Mouse (Mus musculus) B cell, adult 2 months (primary cell): ENCODE results near the gene Snapc2.
A peak's percentile ranks its signal among the peaks of the same experiment; 100 is the strongest.
"Not testable (repeated sequence)": the region's sequence is repeated elsewhere in the genome, so short reads cannot be mapped to it uniquely, and the experiment has no call there.

Experiments
- DNase-seq, 2 experiments: peaks; one replicate each; pipeline ENCODE4 v3.0.0; 2022

Gene Snapc2

DNA sequence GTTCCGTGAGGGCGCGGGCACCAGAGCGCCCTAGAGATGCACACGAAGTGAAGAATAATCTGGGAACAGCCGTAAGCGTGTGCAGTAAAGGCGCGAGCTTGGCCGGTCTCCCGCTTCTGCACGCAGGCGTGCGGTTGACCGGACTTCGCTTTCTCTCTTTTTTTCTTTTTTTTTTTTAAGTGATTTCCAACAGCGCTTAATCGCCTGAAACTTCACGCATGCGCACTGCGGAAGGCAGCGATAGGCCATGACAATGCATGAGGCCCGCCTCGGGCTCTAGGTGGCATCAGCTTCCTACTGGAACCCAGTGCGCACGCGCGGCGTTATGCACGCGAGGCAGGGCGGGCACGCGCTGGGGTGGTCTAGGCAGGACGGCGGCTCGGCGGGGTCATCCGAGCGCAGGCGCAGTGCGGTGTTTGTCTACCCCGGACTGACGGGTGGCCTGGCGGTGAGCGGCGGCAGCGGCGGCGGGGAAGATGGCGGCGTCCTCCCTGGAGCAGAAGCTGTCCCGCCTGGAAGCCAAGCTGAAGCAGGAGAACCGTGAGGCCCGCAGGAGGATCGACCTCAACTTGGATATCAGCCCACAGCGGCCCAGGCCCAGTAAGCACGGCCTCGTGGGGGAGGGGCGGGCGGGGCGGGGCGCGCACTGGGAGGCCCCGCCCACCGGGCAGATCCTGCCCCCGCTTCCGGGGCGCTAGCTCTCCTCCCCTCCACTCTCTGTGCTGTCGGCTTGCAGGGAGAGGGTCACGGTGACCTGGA lies 14.3 kb upstream of the Snapc2 start, which contains the start of the genes Map2k7 and Gm49320:
Gene Map2k7 (plus strand): TSS at position 307 of the 759 bp plus-strand sequence.
Gene Gm49320 (plus strand): TSS at position 432 of the 759 bp plus-strand sequence.
- DNase-seq: peak; percentile 99

DNA sequence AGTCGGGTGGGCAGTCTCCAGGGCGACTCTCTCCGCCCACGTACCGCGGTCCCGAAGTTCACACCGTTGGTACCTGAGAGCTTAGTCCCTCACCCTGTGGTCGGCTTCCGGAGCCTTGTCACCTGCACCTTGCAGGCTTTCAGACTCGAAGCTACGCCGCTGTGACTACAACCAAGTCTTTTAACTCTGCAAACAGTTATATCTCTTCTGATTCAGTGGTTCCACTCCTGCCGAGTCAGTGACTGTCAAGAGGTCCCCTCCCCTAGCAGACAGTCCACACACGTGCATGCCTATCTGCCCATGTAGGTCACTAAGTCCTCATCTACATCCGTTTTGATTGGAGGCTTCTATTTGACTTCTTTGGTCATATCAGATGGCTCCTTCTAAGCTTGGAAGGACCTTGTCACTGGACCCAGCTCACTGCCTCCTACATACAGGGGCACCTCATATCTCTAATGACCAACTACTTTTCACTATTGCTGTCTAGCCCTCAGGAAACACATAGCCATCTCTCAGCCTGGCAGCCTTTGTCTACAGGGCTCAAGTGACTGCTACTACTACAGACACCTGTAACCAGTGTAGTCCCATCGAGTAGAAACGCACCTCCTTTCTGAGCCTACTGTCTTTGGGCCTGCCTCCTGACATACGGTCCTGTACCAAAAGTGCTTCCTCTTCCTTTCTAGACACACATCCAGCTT lies 13.5 kb upstream of the Snapc2 start:
- no peak for DNase-seq

DNA sequence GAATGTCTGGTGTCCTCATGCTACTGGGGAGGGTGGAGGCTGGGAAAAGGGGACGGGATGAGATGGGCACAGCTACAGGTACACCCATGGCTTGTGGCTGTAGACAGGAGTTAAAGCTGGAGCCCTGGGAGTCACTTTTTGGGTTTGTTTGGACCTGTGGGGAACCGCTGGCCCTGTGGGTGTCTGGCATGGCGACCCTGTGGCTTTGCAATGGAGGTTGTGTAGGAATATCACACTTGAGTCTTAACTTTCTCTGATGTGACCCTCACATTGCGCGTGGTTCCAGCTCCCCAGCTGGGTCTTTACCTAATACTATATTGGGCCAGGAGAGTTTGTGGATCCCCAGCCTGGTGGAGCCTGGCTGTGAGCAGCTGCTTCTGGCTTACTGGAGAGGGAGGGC lies 7.8 kb upstream of the Snapc2 start:
- no peak for DNase-seq

DNA sequence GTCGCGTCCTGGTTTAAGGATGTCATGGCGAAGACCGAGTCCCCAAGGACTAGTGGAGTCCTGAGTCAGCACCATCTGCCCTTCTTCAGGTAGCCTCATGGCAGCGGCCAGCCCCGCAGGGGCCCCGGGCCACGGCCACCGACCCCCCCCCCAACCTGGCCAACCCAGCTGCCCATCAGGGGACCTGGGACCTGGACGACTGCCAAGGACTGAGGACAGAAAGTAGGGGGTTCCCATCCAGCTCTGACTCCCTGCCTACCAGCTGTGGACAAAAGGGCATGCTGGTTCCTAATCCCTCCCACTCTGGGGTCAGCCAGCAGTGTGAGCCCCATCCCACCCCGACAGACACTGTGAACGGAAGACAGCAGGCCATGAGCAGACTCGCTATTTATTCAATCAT lies 7.1 kb upstream of the Snapc2 start:
- no peak for DNase-seq

DNA sequence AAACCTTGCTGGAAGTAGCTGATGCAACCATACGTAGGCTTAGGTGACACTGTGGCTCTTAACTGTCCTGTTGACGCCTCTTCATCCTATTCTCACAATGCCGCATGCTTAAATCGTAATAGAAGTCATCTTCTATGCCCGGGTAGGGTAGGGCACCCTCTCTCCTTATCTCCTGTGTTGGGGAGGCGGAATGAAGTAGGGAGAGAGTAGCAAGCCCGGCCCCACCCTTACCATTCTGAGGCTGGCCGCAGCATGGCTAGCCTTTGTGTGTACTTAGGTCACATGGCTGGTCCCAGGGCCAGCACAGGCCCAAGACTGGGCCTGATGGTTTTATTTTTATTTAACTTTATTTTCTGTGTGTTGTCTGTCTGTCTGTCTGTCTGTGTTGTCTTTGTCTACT lies 5.6 kb upstream of the Snapc2 start:
- DNase-seq: no peak

DNA sequence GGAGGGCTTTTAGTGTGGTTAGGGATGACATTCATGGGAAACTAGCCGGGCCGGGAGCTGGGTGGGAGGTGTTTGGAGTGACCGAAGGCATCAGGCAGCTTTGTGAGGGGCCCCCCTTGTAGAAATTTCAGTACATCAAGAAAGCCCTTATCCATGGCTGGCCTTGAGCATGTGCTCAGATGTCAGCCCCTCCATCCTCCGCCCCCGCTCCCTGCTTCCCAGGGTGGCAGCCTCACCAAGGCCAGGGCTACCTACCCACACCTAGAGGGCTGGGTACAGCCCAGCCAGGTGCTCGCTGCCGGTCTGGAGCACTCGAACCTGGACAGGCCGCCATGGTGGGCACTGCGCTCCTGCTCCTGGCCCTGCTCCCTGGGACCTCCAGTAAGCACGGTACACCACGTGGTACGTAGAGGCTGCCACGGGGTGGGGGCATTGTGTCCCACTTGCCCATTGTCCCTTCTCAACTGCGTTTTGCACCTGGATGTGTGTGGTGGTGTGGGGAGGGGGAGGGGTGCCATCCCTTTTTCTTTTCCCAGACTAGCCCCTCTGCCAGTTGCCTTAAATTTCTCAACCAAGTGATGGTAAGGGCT lies 4.8 kb upstream of the Snapc2 start, which contains the start of gene Tgfbr3l:
Gene Tgfbr3l (plus strand): TSS at position 264 of the 590 bp plus-strand sequence.
- no peak for DNase-seq

DNA sequence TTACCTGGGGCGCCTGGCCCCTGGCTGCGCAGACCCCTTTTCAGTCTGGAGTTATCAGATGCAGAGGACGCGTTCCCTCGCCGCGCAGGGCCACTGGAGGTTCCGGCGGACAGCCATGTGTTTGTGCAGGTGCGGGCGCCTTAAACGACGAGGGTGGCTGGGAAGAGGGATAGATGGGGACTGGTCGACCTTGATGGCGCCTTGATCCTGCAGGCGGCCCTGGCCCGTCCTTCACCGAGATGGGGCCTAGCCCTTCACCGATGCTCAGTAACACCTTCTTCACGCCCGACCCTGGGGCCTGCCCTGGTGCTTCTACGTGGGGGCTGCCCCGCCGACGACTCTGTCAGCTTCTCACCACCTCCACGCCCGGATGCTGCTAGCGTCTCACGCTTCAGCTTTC lies 3.7 kb upstream of the Snapc2 start:
- no peak for DNase-seq

DNA sequence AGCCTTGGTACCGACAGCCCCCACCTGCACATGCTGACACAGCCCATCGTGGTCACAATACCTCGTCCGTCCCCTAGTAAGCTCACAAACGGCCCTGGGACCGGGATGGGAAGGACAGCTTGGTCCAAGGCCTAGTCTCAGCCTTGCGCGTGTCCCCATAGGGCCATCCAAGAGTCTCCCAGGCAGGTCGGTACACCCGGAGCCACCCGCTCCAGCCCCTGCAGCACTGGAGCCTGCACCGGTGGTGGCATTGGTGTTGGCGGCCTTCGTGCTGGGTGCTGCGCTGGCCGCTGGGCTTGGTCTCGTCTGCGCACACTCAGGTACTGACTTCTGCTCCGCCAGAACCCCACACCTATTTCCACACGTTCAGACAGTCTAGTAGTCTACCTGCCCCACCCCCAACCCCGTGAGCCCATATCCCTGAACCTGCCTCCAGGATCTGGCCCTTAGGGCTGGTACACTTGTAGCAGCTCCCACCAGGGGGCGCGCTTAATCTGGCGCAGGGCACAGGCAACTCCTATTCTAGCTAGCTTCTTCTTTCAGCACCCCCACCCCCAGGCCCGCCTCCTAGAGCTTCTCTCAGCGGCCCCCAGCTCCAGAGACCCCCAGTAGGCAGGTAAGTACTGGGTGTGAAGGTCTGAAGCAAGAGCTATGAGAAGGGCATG lies 2.4 kb upstream of the Snapc2 start:
- peak; percentile 93 for DNase-seq

DNA sequence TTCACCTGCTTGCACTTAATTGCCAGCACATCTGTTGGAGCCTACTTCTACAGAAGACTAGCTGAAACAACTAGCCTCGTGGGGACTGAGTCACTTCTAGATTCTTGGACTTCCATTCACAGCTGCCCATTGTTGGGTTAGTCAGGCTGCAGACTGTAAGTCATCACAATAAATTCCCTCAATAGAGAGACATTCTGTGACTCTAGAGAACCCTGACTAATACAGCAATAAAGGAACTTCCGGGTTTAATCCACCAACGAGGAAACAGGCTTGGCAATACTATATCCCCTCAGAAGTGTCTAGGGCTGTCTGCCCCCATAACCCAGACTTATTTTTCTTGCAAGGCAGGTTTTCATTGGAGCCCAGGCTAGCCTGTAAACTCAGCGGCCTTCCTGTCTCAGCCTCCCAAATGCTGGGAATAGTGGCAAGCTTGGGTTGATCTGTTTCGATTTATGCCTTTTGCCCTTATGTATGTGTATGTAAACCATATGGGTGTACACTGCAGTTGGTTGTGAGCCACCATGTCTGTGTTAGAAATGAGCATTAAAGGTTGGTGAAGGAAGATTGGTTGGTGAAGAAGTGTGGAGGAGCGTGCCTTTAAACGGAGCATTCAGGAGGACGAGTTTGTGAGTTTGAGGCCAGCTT lies 642 bp upstream of the Snapc2 start:
- DNase-seq: no peak

DNA sequence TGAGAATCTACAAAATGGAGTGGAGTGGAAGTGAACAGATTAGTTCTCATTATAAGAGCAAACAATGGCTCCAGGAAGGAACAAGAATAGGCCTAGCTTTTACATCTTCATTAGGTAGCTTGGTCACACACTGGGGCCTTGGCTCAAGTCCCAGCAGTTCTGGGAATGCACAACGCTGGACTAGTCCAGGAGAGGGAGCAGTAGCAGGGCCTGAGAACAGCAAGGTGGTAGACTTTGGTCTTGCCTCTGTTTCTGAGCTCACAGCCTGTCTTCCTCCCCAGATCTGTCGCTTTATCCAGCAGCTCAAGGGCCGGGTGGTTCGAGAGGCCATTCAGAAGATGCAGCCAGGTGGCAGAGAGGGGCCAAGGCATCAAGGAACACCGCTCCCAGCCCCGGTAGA lies 1.1 kb downstream of the Snapc2 start:
- DNase-seq: no peak

DNA sequence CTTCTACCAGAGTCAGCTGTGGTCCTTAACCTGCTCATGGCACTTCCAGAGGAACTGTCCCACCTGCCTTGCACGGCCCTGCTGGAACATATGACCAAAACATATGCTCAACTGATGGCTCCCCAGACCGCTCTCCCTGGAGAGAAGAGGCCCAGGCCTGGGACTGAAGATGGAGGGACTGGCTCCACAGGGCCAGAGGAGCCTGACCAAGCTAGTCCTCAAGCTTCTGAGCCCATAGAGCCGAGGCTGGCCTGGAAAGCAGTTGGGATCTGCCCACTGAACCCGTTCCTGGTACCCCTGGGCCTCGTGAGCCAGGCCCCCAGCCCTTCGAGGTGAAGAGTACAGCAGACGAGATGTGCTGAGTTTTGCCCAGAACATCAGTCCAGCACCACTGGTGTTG lies 2.6 kb downstream of the Snapc2 start:
- DNase-seq: not testable (repeated sequence)

DNA sequence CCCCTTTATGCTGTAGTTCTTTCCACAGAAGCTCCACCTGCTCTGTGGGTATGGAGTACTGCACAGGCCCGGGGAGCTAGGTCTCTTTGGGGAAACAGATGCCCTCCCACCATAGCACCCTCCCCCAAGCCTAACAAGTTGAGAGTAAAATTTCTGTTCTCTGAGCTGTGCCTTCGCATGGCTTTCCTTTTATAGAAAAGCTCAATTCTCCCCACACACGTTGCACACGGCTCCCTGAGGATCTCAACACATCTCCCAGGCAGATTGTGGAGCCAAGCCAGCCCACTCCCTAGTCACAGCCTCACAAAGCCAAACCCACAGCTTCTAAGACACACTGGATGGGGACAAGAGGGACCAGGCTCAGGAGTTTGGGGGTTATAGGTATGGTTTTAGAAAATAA lies 4.0 kb downstream of the Snapc2 start:
- DNase-seq: no peak

DNA sequence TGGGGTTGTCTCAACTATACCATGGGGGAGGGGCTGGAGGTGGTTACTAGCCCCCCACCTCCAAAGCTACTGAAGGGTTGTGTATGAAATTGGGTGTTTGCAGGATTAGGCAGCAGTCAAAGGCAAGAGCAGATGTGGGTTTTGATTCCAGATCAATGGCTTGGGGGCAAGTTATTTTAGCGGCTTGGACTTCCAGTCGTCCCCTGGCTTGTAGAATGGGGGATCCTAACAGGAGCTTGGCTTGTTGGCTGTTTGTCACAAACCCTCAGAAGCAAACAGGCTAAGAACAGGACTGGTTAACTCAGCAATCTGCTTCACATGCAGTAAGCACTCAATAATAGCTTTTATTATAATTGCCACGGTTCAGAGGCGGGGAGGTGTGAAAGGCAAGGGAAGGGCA lies 4.5 kb downstream of the Snapc2 start:
- DNase-seq: no peak

DNA sequence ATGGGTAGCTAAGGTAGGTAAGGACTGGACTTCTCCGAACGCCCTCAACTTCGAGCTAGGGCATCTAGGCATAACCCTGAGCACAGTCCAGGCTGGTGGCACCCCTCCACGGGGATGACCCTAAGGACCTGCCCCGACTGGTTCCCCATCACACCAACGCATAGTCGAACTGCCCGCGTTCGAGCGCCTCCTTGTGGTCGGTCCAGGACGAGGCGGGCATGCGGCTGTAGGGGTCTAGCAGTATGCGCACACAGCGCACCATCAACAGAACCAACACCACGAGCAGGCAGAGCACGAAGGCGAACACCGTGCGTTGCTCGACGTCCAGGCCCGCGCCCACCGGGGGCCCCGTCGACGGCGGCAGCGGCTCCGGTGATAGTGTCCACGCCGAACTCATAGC lies 5.4 kb downstream of the Snapc2 start:
- peak; percentile 87 to 88 for DNase-seq

DNA sequence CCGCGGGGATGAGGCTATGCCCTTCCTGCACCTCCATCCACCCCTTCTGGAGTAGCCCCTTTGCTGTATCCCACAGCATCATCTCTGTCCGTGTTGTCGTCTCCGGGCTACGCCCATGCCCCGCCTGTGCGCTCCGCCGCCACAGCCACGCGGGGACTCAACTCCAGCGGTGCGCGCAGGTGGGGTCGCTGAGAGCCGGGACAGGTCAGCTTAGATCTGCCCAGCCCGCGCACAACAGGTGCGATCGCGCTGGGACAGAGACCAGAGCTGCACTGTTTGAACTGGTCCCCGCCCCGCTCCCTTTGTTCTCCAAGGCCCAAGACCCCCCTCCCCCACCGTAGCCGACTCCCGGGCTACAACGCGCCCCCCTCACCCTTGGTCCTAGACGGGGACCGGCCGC lies 5.8 kb downstream of the Snapc2 start:
- peak; percentile 39 to 50 for DNase-seq

DNA sequence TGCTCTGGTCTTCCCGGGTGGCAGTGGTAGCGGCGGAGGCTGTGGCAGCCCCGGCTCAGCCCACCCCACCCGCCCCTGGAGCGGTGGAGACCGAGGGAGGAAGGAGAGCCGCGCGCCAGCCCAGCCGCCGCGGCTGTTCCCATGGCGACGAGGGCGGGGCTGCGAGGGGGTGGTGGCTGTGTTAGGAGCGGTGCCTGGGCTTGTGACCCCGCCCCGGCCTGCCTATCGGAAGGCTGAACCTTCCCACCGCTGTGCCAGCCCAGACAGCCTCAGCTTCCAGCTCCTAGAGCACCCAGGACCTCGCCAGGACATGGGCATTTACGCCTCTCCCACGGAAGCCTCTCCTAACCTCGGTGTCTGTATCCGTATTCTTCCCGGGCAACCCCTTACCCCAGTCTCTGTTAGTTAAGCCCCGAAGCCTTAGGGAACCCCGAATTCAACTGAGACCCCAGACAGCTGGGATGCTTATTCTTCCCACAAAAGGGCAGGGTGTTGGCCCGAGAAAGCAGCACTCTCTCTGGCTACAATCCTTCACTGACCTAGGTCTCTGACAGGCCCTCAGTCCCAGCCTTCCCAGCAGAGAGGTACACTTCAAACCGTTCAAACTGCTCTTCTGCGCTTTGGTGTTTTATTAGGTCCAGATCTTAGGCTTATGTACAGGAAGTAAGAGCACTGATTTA lies 6.4 kb downstream of the Snapc2 start, which contains the start of gene Ctxn1:
Gene Ctxn1 (minus strand): TSS at position 150 of the 680 bp plus-strand sequence.
- DNase-seq: peak; percentile 94 to 95

DNA sequence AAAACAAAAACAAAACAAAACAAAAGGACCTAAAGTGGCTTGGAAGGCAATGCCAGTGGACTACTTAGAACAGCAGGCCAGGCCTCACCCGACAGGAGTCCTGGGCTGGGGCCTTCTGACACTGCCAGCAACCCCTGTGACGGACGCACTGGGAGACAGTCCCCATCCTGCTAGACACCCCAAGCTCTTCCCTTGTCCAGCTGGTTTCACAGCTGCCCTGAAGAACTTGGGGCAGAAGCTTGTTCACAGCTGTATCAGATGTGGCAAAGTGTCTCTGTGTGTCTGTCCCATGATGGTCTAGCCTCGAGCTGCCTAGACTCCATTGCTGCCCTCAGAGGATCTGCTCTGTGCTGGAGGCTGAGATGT lies 6.9 kb downstream of the Snapc2 start:
- no peak for DNase-seq

DNA sequence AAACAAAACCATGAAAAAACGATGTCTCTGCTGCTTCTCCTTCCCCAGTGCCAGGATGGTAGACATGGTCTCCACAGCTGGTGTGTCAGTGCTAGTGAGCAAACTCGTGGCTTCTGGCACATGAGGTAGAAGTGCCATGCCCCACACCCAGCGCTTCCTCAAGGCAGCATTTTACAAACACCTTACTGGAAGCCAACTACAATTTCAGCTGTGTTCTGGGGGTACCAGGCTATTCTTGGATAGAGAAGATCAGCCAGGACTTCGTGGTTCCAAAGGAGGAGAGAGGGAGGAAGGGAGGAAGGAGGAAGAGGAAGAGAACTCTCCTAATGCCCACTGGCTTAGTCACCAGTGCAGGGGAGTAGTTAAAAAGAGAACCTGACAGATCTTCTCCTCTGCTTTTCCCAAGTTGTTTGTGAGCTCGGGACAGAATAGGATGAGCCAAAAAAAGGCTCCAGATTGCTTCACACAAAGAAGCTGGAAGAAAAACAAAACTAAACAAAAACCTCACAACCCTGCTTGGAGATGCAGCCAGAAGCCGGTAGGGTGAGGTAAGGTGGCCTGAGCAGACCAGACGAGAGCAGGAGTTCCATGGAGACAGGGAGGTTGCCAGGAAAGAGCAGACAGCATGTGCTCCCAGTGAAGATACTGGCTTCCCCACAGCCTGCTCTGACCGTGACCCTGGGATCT lies 10.4 kb downstream of the Snapc2 start:
- DNase-seq: no peak

DNA sequence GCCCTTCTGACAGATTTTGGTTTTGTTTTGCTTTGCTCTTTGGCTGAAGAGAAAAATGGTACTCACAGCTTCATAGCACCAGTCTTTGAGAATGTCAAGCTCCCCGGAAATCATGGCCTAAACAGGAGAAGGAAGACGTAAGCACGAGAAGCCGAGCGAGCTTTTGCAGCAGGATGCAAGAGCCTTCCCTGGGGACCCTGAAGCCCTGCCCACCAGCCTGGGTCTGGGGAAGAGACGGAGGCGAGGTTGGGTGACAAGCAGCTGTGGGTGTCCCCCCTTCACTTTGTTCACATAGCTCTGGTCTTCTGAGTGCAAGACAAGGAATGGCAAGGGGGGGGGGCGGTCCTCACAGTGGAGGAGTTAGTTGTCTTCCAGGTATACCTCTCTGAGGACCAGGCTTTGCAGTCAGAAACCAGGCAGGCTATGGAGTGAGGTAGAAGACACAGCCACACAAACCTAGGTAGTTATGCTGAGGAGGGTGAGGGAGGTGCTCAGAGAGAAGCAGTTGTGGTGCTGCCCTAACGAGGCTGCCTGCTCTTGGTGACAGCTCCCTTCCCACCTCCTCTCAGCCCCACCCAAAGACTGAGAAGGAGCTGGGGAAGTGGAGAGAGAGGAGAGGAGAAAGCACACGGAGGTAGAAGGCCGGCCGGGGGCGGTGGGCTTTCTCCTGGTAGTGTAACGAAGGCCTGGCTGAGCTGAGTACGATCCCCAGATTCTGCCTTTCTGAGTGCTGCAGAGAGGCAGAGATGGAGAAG lies 12.5 kb downstream of the Snapc2 start:
- no peak for DNase-seq

DNA sequence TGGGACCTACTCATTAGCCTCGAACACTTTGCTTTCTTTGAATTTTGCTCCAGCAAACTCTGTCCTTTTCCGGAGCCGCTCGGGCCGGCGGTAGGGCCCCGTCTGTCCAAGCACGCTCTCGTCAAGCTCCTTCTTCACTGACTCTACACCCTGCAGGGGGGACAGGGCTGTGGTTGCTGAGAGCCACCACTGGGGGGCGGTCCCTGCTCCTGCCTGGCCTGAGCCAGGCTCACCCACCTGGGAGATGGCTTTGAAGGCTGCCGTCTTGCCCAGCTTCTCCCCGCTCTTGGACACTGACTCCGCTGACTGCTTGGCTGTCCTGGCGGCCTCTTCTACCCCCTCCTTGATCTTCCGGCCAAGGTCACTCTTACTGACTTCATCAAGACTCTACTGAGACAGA lies 14.7 kb downstream of the Snapc2 start:
- DNase-seq: peak; percentile 43

DNA sequence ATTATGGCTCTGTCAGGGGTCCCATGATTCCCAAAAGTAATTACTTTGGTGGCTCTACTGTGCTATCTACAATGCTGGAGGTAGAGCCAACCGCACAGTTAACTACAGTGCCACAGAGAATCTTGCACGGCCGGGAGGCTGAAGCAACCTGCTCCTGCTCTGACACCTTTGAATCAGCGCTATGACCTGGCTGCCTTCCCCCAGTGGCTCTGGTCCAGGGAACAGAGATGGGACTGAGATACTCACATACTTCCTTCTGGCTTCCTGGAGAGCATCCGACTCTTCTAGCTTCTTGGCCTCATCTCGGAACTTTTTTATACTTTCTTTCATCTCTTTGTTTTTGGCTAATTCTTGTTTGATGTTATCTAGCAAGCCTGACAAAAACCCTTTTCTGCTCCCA lies 16.7 kb downstream of the Snapc2 start:
- DNase-seq: no peak
